Mouse (Mus musculus): ENCODE measurements around the gene Fam214a. TPM values are rescaled to one million over a fixed set of nuclear protein-coding genes. Genes with fewer than 3 reads are reported as not detected.
A peak's percentile ranks its signal among the peaks of the same experiment; 100 is the strongest.

Gene Fam214a
- total and polyA plus RNA-seq, 2 experiments from 2014 or later: 16.0 to 33.2 TPM

GRCm38 (mm10) chr9:74929981-74930423 lies 22.7 kb upstream of the Fam214a start:
- H3K4me3 ChIP-seq (ENCODE audit: low read depth, low read length): no peak overlapping the region
- no peak overlapping the region for H3K4me2 ChIP-seq (ENCODE audit: low read depth)
- no peaks in the 10 kb centered on the region for H3K27me3 ChIP-seq (ENCODE audit: insufficient read depth, low read length)
- H3K27ac ChIP-seq (ENCODE audit: low read depth, low read length): no peak overlapping the region
- no peaks in the 10 kb centered on the region for H3K36me3 ChIP-seq (ENCODE audit: insufficient read depth)
- no peak overlapping the region for H3K9ac ChIP-seq
- no peak for TF ChIP-seq CTCF (IDR thresholded peaks at IDR 0.05; ENCODE audit: low read depth)
- no peaks in the 10 kb centered on the region for H3K9me3 ChIP-seq (ENCODE audit: low read length)
- no peak for ATAC-seq
- DNase-seq: no peak
- 91% methylated on average over 4 of the region's 4 CpGs for WGBS
- no peaks in the 10 kb centered on the region for H3K4me1 ChIP-seq (ENCODE audit: insufficient read depth)

GRCm38 (mm10) chr9:74930653-74931052 lies 22.0 kb upstream of the Fam214a start:
- H3K4me2 ChIP-seq (ENCODE audit: low read depth): no peak overlapping the region
- H3K4me3 ChIP-seq (ENCODE audit: low read depth, low read length): no peak overlapping the region
- no peaks in the 10 kb centered on the region for H3K27me3 ChIP-seq (ENCODE audit: insufficient read depth, low read length)
- no peaks in the 10 kb centered on the region for H3K4me1 ChIP-seq (ENCODE audit: insufficient read depth)
- no peak overlapping the region for H3K9ac ChIP-seq
- no peaks in the 10 kb centered on the region for H3K9me3 ChIP-seq (ENCODE audit: low read length)
- no peak for DNase-seq
- TF ChIP-seq CTCF (IDR thresholded peaks at IDR 0.05; ENCODE audit: low read depth): no peak
- no peaks in the 10 kb centered on the region for H3K36me3 ChIP-seq (ENCODE audit: insufficient read depth)
- WGBS: 80% methylated on average over 5 of the region's 5 CpGs
- no peak for ATAC-seq
- H3K27ac ChIP-seq (ENCODE audit: low read depth, low read length): no peak overlapping the region

- ATAC-seq: no peak
- H3K27me3 ChIP-seq (ENCODE audit: insufficient read depth, low read length): no peaks in the 10 kb centered on the region
Observed at GRCm38 (mm10) chr9:74935289-74935688, 17.4 kb upstream of the Fam214a start.

GRCm38 (mm10) chr9:74937761-74938160 lies 14.9 kb upstream of the Fam214a start:
- H3K4me3 ChIP-seq (ENCODE audit: low read depth, low read length): no peak overlapping the region
- H3K9ac ChIP-seq: no peak overlapping the region
- TF ChIP-seq CTCF (IDR thresholded peaks at IDR 0.05; ENCODE audit: low read depth): no peak
- H3K4me1 ChIP-seq (ENCODE audit: insufficient read depth): no peaks in the 10 kb centered on the region
- no peaks in the 10 kb centered on the region for H3K36me3 ChIP-seq (ENCODE audit: insufficient read depth)
- WGBS: 95% methylated on average over 3 of the region's 3 CpGs
- H3K27me3 ChIP-seq (ENCODE audit: insufficient read depth, low read length): no peaks in the 10 kb centered on the region
- H3K9me3 ChIP-seq (ENCODE audit: low read length): no peaks in the 10 kb centered on the region
- H3K27ac ChIP-seq (ENCODE audit: low read depth, low read length): no peak overlapping the region
- no peak for ATAC-seq
- no peak for DNase-seq
- H3K4me2 ChIP-seq (ENCODE audit: low read depth): no peak overlapping the region

More at GRCm38 (mm10) chr9:74935289-74935688, 17.4 kb upstream of the Fam214a start:
- H3K4me3 ChIP-seq (ENCODE audit: low read depth, low read length): no peak overlapping the region
- no peak overlapping the region for H3K4me2 ChIP-seq (ENCODE audit: low read depth)
- no peak overlapping the region for H3K27ac ChIP-seq (ENCODE audit: low read depth, low read length)
- no peaks in the 10 kb centered on the region for H3K9me3 ChIP-seq (ENCODE audit: low read length)
- DNase-seq: no peak
- H3K9ac ChIP-seq: no peak overlapping the region
- 91% methylated on average over 3 of the region's 3 CpGs for WGBS
- TF ChIP-seq CTCF (IDR thresholded peaks at IDR 0.05; ENCODE audit: low read depth): no peak
- H3K36me3 ChIP-seq (ENCODE audit: insufficient read depth): no peaks in the 10 kb centered on the region
- H3K4me1 ChIP-seq (ENCODE audit: insufficient read depth): no peaks in the 10 kb centered on the region

GRCm38 (mm10) chr9:74938670-74939534 lies 13.8 kb upstream of the Fam214a start:
- Histone ChIP-seq H3K4me1 (ENCODE audit: insufficient read depth) (no peaks in the 10 kb centered on the region), H3K4me3 (ENCODE audit: low read depth, low read length) (no peak overlapping the region), H3K36me3 (ENCODE audit: insufficient read depth) (no peaks in the 10 kb centered on the region), H3K27me3 (ENCODE audit: insufficient read depth, low read length) (no peaks in the 10 kb centered on the region), H3K9me3 (ENCODE audit: low read length) (no peaks in the 10 kb centered on the region), H3K4me2 (ENCODE audit: low read depth) (no peak overlapping the region), H3K9ac (no peak overlapping the region), H3K27ac (ENCODE audit: low read depth, low read length) (no peak overlapping the region)
- ATAC-seq (no peak), DNase-seq (no peak)
- 86% methylated on average over 12 of the region's 12 CpGs for WGBS
- no peak for TF ChIP-seq CTCF (IDR thresholded peaks at IDR 0.05; ENCODE audit: low read depth)

- Histone ChIP-seq H3K9ac (no peak overlapping the region), H3K9me3 (ENCODE audit: low read length) (no peaks in the 10 kb centered on the region), H3K4me3 (ENCODE audit: low read depth, low read length) (no peak overlapping the region), H3K4me2 (ENCODE audit: low read depth) (no peak overlapping the region), H3K4me1 (ENCODE audit: insufficient read depth) (no peaks in the 10 kb centered on the region), H3K27me3 (ENCODE audit: insufficient read depth, low read length) (no peaks in the 10 kb centered on the region), H3K27ac (ENCODE audit: low read depth, low read length) (no peak overlapping the region), H3K36me3 (ENCODE audit: insufficient read depth) (no peaks in the 10 kb centered on the region)
- DNase-seq (no peak), ATAC-seq (no peak)
- 86% methylated on average over 8 of the region's 8 CpGs for WGBS
- TF ChIP-seq CTCF (IDR thresholded peaks at IDR 0.05; ENCODE audit: low read depth): no peak
Observed at GRCm38 (mm10) chr9:74946713-74947402, 5.8 kb upstream of the Fam214a start.

GRCm38 (mm10) chr9:74951491-74951890 lies 1.2 kb upstream of the Fam214a start:
- Histone ChIP-seq H3K9ac (no peak overlapping the region), H3K27ac (ENCODE audit: low read depth, low read length) (no peak overlapping the region), H3K27me3 (ENCODE audit: insufficient read depth, low read length) (no peaks in the 10 kb centered on the region), H3K4me1 (ENCODE audit: insufficient read depth) (peaks cover 6% of the 10 kb centered on the region; the same call in 1 of the 2 replicates), H3K4me3 (ENCODE audit: low read depth, low read length) (no peak overlapping the region), H3K4me2 (ENCODE audit: low read depth) (no peak overlapping the region), H3K9me3 (ENCODE audit: low read length) (no peaks in the 10 kb centered on the region), H3K36me3 (ENCODE audit: insufficient read depth) (no peaks in the 10 kb centered on the region)
- 31% methylated on average over 3 of the region's 3 CpGs for WGBS
- peak; percentile 46 for TF ChIP-seq CTCF (IDR thresholded peaks at IDR 0.05; ENCODE audit: low read depth)
- ATAC-seq (no peak), DNase-seq (no peak)

All from forebrain, postnatal 0 days (tissue).